Mouse (Mus musculus): ENCODE data around the gene Stt3b. TPM values are rescaled to one million over a fixed set of nuclear protein-coding genes. Genes with fewer than 3 reads are reported as not detected.

Stt3b gene
- 10 to 100 TPM; 68.6 to 69.2 TPM for total RNA-seq (2021)

DNA sequence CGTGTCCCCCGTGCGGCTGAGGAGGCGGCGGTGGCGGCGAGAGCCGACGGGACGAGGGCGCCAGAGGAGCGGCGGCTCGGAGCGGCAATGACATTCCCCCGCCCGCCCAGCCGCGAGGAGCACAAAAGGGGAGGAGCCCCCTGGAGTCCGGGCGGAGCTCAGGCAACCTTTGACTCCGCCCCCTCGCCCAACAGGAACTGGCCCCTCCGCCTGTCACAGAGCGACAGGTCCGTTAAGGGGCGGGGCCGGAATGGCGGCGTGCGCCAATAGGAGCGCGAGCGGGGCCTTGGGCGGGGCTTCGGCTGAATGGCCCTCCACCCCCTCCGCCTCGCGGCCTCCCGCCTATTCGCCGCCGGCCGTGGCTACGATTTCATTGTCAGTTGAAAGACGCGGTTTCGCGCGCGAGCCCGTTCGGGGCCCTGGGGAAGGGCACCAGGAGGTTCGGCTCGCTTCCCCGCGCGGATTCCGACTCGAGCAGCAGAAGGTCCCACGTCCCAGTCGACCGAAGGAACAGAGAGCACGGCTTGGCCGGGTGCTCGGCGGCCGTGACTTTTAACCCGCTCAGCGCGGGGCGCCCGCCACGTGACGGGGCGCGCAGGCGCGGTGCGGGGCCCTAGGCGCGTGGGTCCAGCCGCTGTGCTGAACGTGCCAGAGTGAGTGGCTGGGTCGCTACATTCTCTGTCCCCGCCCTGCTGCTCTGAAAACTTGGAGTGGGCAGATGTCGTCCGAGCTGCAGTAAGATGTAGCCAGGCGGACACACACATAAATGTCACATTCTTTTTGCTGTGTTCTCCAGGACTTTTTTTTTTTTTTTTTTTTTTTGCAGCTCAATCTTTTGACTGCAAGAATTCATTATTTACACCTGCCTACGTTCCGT is at the start of gene Stt3b:
Gene Stt3b (minus strand): TSS at position 76 of the 877 bp plus-strand sequence.
- intact Hi-C loops (cut with DNase I), result no loop called here

DNA sequence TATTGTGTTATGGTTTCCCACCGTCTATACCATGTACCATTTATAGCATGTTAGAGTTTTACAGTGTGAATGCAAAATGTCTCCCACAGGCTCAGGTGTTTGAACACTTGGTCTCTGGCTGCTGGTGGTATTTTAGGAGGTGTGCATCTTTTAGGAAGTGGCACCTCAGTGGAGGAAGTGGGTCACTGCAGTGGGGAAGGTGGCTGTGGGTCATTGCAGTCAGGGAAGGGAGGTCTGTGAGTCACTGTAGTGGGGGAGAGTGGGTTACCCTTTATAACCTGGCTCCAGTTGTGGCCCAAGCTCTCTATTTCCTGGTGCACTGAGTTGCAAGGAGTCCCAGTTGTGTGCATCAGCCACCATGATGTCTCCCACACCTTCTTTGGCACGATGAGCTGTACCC is 48.2 kb upstream of the Stt3b start:
- DNase-seq, result no peak
- intact Hi-C loops (cut with DNase I), result no loop called here

More for the DNA sequence above, at the start of gene Stt3b:
- DNase-seq, result peak; percentile 100

DNA sequence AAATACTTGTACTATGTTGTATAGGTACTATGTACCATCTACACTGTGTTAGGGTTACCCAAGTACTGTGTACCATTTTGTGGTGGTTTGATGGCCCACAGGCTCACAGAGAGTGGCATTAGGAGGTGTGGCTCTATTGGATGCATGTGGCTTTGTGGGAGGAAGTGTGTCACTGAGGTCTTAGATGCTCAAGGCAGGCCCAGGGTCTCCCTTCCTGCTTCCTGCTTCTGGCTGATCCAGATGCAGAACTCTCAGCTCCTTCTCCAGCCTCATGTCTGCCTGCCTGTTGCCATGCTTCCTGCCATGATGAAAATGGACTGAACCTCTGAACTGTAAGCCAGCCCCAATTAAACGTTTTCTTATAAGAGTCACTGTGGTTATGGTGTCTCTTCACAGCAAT is 47.8 kb upstream of the Stt3b start:
- intact Hi-C loops (cut with DNase I), result no loop called here
- no peak for DNase-seq

DNA sequence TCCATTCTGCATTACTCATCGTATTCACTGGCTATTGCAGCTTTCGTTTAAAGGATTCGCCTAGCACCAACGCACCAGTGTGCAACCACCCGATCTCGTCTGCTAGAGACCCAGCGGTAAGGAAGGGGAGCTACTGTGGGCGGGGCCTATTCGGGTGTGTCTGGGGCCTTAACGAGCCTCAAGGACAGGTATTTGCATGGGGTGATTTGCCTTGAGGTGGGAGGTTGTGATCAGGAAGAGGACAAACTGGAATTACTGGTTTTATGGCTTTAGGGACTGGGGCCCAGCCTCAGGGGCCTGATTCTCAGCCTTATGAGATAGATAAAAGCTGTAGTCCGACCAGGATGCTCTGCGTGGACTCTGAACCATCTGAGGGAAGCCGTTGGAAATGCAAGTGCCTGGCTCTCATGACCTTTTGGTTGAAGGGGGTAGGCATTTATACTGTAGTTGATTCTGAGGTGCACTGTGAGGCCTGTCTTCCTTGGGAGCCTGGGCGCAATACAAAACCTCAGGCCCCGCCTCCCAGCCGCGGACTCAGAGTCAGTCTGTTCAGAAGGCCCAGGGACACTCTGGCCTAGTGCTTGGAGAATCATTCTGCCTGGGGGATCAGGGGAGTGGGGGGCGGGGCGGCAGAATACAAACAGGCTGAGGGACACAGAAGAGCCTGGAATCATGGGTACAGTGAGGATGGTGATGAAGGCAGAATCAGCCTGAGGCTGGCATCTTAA is 46.7 kb upstream of the Stt3b start:
- intact Hi-C loops (cut with DNase I), result no loop called here
- no peak for DNase-seq

DNA sequence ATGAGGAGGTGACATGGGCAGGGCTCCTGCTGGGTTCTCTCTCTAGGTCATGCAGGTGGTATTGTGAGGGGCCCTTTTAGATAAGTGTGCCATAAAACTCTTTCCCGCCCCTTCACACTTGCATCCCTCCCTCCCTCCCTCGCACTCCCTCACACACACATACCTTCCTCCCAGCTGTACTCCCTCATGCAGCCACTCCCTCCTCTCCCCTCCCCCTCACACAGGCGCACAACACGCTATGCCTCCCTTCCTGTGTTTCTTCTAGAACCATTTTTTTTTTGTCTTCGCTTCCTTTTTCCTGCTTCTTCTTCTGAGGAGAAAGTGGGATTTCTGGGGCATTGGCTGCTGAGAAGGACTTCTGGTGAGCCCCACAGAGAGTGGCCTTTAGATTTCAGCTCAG is 45.8 kb upstream of the Stt3b start:
- intact Hi-C loops (cut with DNase I), result no loop called here
- DNase-seq, result no peak

DNA sequence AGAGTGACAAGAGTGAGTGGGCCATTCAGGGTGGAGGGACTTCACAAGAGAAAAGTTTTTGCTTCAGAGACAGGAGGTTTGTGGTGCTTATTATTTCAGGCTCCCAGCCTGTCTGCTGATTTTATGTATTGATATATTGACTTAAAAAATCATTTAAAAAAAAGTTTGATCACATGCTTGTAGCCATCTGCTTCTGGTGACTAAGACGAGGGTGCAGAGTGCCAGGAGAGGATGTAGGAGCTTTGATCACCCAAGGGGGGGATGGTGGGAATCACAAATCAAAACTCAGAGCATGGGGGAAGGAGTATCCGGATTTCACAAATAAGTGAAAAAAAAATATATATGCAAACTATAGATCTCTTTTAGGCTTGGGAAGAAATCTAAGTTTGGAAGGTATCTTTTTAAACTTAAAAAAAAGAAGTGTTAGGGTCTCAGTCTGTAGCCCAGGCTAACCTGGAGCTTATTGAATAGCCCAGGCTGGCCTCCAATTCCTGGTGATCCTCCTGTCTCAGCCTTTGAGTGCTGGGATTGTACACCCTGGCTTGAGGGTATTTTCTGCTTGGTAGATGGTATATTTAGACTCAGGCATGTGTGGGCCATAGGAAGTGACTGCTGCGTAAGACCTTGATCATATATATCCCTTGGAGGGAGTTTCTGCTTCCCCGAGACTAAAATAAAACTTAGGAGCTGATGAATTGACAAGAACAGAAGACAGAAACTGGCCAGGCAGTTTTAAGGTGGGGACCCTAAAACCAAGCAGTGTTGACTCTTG is 39.7 kb upstream of the Stt3b start:
- no peak for DNase-seq
- intact Hi-C loops (cut with DNase I), result no loop called here

DNA sequence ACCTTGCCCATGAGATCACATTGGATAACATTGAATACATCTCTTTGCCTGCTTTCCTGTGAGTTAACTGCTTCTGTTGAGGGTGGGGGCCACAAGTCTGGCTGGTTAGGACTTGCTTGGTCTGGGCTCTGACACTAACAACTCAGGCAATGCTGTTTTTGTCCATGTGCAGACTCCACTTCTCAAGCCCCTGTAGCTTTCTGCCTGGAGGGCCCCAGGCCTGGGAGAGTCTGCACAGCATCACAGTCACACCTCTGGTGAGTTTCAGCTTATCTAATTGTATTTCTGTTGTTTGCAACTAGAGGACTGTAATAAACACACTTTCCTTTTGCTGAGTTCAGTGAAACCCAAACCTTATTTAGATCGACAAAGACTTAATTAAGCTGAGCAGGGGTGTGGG is 38.9 kb upstream of the Stt3b start:
- DNase-seq, result no peak
- intact Hi-C loops (cut with DNase I), result no loop called here

DNA sequence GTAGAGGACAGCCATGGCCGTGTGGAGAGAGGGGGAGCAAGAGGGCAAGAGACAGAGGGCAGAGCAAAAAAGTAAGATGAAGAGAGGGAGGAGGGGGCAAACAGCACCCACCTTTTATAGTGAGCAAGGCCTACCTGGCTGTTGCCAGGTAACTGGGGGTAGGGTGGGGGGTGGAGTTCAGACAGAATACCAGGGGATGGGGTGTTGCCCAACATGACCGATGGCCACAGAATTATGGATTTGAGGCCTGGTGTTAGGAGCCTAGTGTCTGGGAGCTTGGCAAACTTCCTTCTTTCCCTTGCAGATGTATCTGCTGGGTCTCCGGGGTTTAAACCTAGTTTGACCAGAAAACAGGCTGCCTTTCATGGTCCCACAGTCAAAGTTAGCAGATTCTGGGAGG is 34.7 kb upstream of the Stt3b start:
- DNase-seq, result no peak
- intact Hi-C loops (cut with DNase I), result no loop called here

DNA sequence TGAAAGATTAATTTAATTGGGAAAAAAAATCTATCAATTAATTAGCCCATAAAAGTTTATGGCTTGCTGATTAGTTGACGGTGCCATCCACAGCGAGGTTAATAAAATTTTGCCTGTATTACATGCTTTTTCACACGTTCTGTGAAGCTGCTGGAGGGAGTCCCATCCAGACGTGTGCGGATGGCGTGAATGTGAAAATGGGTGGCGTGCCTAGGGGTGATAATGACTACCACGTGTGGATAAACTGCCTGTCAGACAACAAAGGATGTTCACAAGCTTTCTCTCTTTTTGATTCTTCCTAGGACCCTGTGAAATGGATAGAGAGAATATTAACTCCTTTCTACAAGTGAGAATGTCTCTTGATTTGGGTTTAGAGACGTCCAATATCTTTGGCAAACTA is 31.4 kb upstream of the Stt3b start:
- intact Hi-C loops (cut with DNase I), result no loop called here

DNA sequence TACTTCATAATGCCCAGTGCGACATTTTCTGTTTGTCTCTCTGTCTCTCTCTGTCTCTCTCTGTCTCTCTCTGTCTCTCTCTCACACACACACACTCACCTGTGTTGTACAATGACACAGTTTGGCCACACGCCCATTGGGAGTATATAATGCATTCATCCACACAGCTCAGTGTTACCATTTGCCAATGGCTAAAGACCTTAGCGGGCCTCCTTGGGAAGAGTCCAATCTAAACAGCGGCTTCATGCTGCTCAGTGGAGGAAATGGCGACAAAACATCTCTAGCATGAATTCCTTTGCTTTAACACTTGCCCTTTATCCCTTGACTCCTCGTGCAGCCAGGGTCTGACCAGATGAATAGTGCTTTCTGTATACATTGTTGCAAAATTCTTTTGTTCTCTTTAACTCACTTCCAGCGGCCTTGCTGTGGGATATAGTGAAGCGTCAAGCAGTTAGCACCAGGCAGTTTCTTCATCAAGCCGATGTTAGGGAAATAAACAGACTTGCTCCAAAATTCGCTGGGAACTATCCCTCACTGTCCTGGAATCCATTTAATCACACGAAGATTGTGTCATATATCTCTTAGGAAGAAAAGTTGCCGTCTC is 30.1 kb upstream of the Stt3b start:
- DNase-seq, result peak; percentile 28 to 30
- intact Hi-C loops (cut with DNase I), result no loop called here

More for the DNA sequence above, 31.4 kb upstream of the Stt3b start:
- DNase-seq, result no peak

DNA sequence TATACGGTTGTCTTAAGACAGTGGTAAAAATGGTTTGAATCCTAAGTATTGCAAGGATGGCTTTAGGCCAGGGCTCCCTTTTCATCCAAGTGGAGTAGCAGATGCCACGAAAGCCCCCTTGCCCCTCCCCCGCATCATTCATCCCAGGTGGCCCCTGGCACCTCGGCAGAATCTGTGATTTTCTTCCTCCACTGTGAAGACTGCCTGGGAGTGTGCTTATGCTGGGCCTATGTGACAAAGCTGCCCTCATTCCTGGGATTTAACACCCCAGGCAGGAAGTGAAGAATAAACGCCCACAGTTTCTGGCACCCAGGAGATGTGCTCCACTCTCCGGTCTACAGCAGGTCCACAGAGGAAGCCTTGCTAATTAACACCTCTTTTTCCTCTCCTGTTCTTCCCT is 28.6 kb upstream of the Stt3b start:
- intact Hi-C loops (cut with DNase I), result no loop called here
- DNase-seq, result no peak

DNA sequence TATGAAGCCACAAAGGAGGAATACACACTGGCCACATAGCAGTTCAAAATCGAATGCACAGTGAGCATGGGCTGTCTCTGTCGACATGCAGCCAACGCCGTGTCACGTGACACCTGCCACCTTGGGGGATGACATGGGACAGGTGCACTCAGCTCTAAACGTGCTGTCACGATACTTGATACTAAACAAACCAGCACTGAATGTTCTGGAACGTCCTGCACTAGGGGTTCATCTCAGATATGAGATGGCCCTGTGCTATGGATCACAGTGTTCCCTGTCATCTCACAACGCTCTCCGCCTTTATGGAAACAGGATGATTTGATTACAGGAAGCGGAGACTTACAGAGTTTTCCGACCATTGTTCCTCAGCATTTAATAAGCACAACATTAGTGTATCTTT is 22.8 kb upstream of the Stt3b start:
- DNase-seq, result no peak
- intact Hi-C loops (cut with DNase I), result no loop called here

DNA sequence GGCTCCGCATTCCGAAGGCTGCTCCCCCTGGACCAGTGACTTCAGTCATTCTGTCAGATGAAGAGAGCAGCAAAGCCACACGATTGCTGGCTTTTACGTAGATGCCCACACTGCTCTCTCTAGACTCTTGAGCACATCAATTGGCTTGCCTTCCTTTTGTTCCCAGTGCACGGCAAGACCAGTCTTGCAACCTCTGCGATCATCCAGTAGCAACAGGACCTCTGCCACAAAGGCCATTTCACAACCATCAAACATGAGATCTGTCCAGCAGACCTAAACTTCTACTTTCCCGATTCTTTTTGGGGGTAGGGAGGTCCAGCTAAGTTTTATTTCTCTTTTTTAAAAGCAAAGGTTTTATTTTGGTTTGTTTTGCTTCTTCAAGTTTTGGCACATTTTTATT is 22.1 kb upstream of the Stt3b start:
- intact Hi-C loops (cut with DNase I), result no loop called here
- DNase-seq, result no peak

DNA sequence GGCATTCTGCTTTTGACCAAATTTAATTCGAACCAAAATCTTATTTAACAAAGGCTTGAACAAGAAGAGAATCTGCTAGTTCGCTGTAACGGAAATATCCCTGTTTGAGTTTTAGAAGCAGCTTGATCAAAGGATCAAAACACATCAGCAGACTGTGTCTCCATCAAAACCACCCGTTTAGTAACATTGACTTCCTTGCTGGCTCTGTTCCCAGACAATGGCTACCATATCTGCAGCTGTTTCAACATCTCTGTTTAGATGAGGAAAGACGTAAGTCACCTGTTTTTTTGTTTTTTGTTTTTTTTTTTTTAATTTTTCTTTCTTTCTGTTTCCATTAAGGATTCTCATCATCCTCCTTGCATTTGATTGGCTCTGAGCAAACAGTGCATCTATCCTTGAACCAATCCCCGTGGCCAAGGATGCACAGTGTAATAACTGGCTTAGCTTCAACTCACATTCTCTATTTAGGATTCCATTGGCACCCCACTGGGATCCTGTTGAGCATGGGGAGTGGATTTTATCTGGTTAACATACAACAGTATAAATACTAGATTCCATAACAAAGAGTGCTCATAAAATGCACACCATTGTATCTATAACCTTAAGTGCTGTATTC is 20.7 kb upstream of the Stt3b start:
- intact Hi-C loops (cut with DNase I), result no loop called here
- peak; percentile 59 to 61 for DNase-seq

DNA sequence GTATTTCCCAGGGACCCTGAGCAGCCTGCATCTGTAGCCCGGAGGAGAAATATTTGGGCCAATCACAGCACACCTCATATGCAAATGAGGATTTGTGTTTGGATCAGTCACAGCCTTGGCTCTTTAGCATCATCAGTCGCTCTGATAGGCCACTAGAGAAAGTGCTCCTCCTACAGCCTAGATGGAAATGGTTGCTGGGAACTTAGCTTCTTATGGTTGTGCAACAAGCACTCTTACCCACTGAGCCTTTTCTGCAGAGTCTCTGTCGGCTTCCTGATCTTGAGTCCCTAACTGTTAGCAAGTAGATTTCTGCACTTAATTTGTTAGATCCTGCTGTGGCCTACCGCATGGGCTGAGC is 16.3 kb upstream of the Stt3b start:
- intact Hi-C loops (cut with DNase I), result no loop called here
- DNase-seq, result no peak

DNA sequence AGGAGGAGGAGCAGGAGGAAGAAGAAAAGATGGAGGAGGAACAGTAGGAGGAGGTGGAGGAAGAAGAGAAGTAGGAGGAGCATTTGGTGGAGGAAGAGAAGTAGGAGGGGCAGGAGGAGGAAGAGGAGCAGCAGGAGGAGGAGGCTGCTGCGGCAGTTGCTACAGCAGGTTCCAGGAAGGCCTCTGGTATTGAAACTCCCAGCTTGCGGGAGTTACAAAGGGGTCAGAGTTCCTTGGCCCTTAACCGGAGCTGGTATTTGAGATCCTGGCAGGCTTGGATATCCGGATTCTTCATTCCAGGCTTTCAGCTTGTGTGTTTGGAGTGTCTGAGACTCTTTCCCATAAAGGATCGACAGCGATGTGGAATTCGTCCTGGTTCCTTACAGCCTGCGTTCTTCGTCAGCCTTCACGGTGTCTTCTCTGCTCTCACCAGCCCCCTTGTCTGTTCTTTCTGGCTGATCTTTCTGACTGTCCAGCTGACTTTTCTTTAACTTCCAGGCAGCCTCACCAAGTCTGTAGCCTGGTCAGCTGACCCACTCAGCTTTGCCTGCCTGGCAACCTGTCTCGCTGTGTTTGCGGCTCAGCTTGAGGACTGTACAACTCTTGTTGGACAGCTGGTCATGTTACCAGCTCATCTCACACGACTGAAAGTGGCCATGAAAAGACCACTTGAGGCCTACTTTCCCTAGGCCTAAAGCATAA is 15.8 kb upstream of the Stt3b start:
- intact Hi-C loops (cut with DNase I), result no loop called here
- no peak for DNase-seq

DNA sequence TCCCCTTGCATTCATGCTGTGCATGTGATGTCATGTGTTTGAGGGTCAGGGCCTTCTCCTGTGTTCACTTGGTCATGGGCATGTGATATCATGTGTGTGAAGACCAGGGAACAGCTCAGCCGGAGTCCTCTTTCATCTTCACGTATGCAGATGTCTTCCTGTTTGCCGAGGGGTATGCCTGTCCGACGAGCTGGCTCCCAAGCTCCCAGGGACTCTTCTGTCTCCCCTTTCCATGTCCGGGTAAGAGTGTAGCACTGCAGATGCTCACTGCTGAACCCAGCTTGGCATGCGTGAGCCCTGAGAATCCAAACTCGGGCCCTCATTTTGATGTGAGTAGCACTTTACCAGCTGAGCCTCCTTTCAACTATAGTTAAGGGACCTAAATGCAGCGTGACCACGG is 13.4 kb upstream of the Stt3b start:
- DNase-seq, result no peak
- intact Hi-C loops (cut with DNase I), result no loop called here

DNA sequence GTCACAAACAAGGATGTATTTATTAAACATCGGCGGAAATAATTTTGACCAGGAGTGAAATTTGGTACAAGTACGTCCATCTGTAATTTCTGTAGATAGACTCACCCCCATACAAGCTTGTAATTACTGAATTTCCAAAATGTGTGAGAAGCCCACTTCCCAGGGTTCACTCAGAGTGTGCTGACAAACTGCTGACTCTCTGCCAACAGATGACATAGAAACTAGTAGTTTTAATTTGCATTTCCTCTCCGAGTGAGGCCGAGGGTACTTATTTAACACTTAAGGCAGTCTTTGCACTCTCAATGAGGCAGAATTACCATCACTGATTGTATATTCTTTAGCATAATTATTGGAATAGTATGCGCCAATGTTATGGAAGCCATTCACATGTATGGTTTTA is 12.2 kb upstream of the Stt3b start:
- no peak for DNase-seq
- intact Hi-C loops (cut with DNase I), result no loop called here

DNA sequence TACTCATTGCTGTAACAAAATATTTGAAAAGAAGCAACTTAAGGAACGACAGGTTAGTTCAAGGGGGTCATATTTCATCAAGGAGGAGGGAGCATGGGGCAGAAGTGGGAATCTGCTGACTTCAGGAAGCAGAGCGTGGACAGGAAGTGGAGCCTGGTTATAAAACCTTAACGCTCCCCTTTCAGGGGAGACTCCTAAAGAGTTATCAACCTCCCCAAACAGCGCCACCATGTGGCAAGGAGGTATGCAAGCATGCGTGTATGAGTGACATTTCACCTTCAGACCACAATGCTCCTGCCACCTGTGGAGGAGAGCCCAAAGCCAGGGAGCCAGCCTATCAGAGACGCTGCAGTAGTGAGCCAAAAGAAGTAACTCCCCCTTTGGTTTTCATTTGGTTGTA is 10.8 kb upstream of the Stt3b start:
- intact Hi-C loops (cut with DNase I), result no loop called here
- DNase-seq, result no peak

DNA sequence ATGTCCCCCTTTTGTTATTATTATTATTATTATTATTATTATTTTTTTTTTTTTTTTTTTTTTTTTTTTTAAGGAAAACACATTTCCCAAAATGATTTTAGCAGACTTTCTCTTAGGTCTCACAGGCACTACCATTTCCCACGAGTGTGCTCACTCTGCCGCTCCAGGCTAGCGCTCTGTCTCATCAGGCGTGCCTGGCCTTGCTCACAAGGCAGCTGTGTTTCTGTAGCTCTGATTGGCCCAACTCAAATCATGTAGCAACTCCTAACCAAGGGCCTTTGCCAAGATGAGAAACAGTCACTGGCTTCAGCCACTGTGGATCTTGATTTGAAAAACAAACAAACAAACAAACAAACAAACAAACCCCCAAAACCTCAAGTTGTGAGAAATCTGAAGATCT is 9.9 kb upstream of the Stt3b start:
- intact Hi-C loops (cut with DNase I), result no loop called here
- DNase-seq, result no peak
